Mouse (Mus musculus) cerebellum, postnatal 36 days (tissue): ENCODE measurements at regions not wholly inside any gene's neighbourhood (a gene's known extent, or its start where the extent isn't known, plus 50 kb on each side); places are given as distances from the start of the nearest gene placed in this dataset.

Experiments
- DNase-seq, 2 experiments: peaks; one replicate each; pipeline ENCODE4 v3.0.0; 2021 to 2022; ENCODE audit warnings: mixed read lengths in 2 of 2

DNA sequence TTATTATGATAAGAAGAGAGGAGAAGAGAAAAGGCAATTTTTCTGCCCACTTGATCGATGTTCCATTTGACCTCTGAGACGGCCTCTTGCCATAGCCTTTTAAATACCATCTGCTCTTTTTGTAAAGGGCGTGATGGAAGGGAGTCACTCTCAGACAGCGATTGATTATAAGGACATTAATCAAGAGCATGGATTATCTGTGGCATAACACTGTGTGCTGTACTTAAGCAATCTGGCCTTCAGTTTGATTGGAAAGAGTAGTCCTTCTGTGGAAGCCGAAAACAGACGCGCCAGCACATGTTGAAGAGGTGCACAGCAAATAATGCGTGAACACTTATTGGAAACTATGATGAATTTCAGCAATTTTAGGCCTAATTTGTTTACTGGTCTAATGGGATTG lies 685.4 kb upstream of the Robo1 start:
- DNase-seq, result no peak

DNA sequence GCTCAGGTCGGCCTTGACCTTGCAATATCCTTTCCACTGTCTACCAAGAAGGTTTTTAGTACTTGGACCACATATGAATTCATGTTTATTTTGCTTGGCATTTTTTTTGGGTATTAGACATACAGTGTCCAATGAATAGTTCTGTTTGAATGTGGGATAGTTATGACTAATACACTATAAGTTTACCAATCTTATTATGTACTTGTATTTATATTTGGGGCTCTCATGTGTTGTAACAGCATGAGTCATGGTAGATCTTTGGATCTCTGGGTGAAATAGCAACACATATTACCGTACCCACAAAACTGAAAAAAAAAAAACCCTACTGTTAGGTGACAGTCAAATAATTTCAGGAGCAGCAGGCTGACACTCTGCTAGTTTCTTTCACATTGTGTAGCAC lies 667.7 kb upstream of the Robo1 start:
- DNase-seq, result no peak

DNA sequence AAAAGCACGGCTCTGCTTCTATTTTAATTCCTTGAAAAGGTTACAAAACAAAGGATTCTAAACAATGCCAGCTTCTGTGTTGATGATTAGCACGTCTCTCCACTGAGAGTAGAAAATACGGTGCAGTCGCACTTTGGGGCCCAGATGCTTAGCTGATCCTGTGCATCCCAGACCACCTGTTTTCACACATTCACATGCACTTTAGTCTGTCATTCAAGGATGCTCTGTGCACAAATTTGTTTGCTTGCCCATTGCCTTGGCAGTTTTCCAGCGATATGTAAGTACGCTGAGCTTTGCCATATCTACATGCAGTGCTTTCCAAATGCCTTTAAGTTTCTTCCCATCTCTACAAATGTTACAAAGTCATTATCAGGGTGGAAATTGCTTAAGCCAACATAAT lies 664.9 kb upstream of the Robo1 start:
- no peak for DNase-seq

GRCm38 (mm10) chr16:71678075-71678701 lies 629.9 kb upstream of the Robo1 start:
- DNase-seq, result no peak

DNA sequence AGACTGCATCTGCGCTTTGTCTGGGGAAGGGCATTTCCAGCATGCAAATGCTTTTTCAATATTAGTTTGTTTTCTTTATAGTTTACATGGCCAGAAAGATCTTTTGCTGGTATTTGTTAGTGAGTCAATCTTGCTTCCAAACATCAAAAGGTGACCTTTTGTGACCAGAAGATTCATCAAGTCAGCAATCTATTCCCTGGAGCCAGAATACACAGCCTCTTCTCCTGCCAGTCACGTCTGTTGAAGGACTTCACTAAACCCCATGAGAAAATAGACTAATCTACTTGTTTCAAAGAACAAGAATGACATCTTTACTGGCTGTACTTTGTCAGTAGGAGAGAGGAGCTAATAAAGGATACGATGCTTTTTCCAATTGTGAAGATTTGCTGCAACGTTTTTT lies 614.6 kb upstream of the Robo1 start:
- DNase-seq, result no peak

GRCm38 (mm10) chr16:71705846-71706245 lies 602.3 kb upstream of the Robo1 start:
- no peak for DNase-seq

GRCm38 (mm10) chr16:71709684-71710083 lies 598.4 kb upstream of the Robo1 start:
- no peak for DNase-seq

GRCm38 (mm10) chr16:71711879-71712278 lies 596.2 kb upstream of the Robo1 start:
- no peak for DNase-seq

GRCm38 (mm10) chr16:71717207-71717606 lies 590.9 kb upstream of the Robo1 start:
- no peak for DNase-seq

GRCm38 (mm10) chr16:71724898-71725297 lies 583.2 kb upstream of the Robo1 start:
- DNase-seq, result no peak

DNA sequence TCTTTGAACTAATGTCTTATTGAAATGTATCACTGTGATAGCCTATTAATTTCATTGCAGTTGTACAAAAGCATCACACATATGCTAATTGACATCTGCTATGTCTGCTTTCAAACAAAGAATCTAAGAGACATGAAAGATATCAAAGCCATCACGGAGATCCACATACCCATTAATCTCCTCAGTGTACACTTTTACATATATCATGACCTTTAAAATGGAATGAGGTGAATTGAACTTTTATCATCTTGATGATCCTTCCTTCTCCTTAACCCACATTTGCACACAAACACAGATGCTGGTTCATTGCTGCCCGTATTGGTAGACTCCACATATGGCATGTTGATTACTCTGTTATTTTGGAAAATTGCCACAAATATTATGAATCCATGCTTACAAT lies 570.2 kb upstream of the Robo1 start:
- no peak for DNase-seq

- no peak for DNase-seq
These were observed 569.0 kb upstream of the Robo1 start for GRCm38 (mm10) chr16:71739104-71739503.

- DNase-seq, result no peak
These were observed 527.2 kb upstream of the Robo1 start for GRCm38 (mm10) chr16:71780945-71781344.

- no peak for DNase-seq
These were observed 495.3 kb upstream of the Robo1 start for GRCm38 (mm10) chr16:71812840-71813239.

- no peak for DNase-seq
These were observed 472.8 kb upstream of the Robo1 start for GRCm38 (mm10) chr16:71835325-71835724.

- DNase-seq, result no peak
These were observed 458.0 kb upstream of the Robo1 start for GRCm38 (mm10) chr16:71850097-71850496.

- DNase-seq, result no peak
These were observed 456.4 kb upstream of the Robo1 start for GRCm38 (mm10) chr16:71851590-71852190.

GRCm38 (mm10) chr16:71857877-71858276 lies 450.2 kb upstream of the Robo1 start:
- no peak for DNase-seq

- no peak for DNase-seq
These were observed 447.9 kb upstream of the Robo1 start for GRCm38 (mm10) chr16:71860205-71860604.

GRCm38 (mm10) chr16:71885701-71886100 lies 422.4 kb upstream of the Robo1 start:
- no peak for DNase-seq

DNA sequence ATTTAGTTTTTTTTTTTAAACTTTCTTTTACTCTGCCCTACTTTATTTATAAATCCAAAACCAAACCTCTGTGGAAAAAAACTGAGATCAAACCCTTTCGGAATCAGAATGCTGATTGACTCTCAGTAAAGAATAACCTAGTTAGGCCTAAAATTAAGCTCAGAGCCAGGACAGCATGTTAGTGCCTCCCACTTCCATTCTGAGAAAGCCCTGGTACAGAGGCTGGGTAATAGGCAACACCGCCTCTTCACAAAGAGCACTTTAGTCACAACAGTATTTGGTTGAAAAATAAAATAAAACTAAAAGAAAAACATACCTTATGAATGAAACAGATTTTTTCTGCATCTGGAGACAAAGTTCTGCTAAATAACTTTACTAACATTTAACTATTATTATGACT lies 418.4 kb upstream of the Robo1 start:
- no peak for DNase-seq

GRCm38 (mm10) chr16:71923111-71923510 lies 385.0 kb upstream of the Robo1 start:
- no peak for DNase-seq

GRCm38 (mm10) chr16:71944165-71944564 lies 363.9 kb upstream of the Robo1 start:
- no peak for DNase-seq

DNA sequence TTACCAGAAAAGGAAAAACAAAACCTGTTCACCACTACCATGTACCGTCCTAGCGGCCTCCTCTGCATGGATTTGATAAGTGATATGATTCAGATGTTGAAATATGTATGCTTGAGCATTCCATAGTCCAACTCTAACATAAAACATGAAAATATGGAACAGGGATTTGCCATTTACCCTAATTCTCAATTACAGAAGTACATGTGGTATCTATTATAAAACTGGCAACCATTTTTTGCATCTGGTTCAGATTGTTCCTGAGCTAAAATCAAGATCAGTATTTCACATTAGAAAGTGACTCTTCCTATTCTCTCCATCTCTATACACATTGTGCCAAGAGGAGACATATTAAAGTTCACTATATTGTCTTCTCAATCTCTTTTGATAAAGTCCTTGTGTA lies 363.3 kb upstream of the Robo1 start:
- DNase-seq, result no peak

- DNase-seq, result no peak
These were observed 355.2 kb upstream of the Robo1 start for GRCm38 (mm10) chr16:71952879-71953406.
